Mouse (Mus musculus): ENCODE measurements around the gene Fancb. TPM values are rescaled to one million over a fixed set of nuclear protein-coding genes. Genes with fewer than 3 reads are reported as not detected.

Gene Fancb
- polyA plus RNA-seq, 1 experiment from 2014 or later: 9.2 TPM

Other genes starting within 250 kb of the Fancb start
- 15.2 and 16.0 TPM in 2 replicates for gene Mospd2, start 217 bp upstream of the Fancb start, polyA plus RNA-seq (2016; fragmentation: Nextera tagmentation; extraction: Ambion mirVana)
- gene Gm17604, start 24.2 kb downstream of the Fancb start, polyA plus RNA-seq (2016; fragmentation: Nextera tagmentation; extraction: Ambion mirVana): not detected in 2 replicates

Data from embryonic facial prominence, embryonic 12.5 days (tissue).